Mouse (Mus musculus): ENCODE measurements at regions not wholly inside any gene's neighbourhood (a gene's known extent, or its start where the extent isn't known, plus 50 kb on each side); places are given as distances from the start of the nearest gene placed in this dataset.

DNA sequence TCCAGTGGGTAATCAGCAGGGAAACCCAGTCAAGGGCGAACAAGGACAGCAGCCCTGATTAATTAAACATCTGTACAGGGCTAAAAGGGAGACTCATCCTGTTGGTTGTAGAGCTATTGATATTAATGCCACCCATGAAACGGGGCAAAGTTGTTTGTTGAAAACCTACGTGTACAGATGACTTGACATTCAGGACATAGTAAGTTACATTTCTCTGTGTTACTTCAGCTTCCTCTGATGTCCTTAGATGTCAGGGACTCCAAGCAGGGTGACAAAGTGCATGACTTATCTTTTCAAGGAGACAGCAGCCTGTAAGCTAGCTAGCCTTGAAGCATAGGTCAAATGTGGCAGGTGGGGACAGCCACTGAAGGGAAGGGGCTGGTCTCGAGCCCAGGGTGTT, 390.5 kb downstream of the Ccdc171 start:
- TF ChIP-seq CTCF (IDR thresholded peaks at IDR 0.05 in 2 of 3, conservative IDR thresholded peaks at IDR 0.05 in 1 of 3; ENCODE audit: control insufficient read depth in 1 of 3, insufficient read depth in 1 of 3, low read depth in 2 of 3, low read length in 3 of 3, poor library complexity in 1 of 3, severe bottlenecking in 1 of 3): no peak
- TF ChIP-seq JUND (IDR thresholded peaks at IDR 0.05; ENCODE audit: low read depth, low read length): no peak
- TF ChIP-seq MEF2A (IDR thresholded peaks at IDR 0.05; ENCODE audit: extremely low read depth, insufficient replicate concordance, low read depth, low read length, poor library complexity, severe bottlenecking): no peak
- TF ChIP-seq POLR2A (IDR thresholded peaks at IDR 0.05; ENCODE audit: control insufficient read depth in 1 of 2, insufficient read depth in 1 of 2, low read depth in 1 of 2, low read length in 2 of 2, poor library complexity in 1 of 2): no peak
- TF ChIP-seq E2F4 (IDR thresholded peaks at IDR 0.05; ENCODE audit: borderline replicate concordance, low read depth, low read length): no peak
- TF ChIP-seq CHD2 (IDR thresholded peaks at IDR 0.05; ENCODE audit: low read length): no peak
- TF ChIP-seq GATA1 (IDR thresholded peaks at IDR 0.05; ENCODE audit: low read depth, low read length): no peak
- no peak for TF ChIP-seq ZC3H11A (IDR thresholded peaks at IDR 0.05; ENCODE audit: low read depth, low read length)
- no peak for TF ChIP-seq EP300 (IDR thresholded peaks at IDR 0.05; ENCODE audit: low read depth in 1 of 2, low read length in 2 of 2)
- TF ChIP-seq MXI1 (IDR thresholded peaks at IDR 0.05; ENCODE audit: low read depth, low read length): no peak
- no peak for TF ChIP-seq TAL1 (IDR thresholded peaks at IDR 0.05; ENCODE audit: low read length)
- no peak for TF ChIP-seq NELFE (IDR thresholded peaks at IDR 0.05; ENCODE audit: low read depth, low read length)

All from MEL (cell line).